Mouse (Mus musculus) stomach, postnatal 0 days (tissue): Measurements from ENCODE around the gene Ltc4s. TPM values are rescaled to one million over a fixed set of nuclear protein-coding genes. Genes with fewer than 3 reads are reported as not detected.

ENCODE experiments used
- ATAC-seq: fragments of 200-750 bp; cut with Nextera tagmentation; 2 replicates; pipeline ENCODE4 v1.8.0; 2017; ENCODE audit not compliant: low FRiP score, low TSS enrichment
- DNase-seq: peaks from one replicate; pipeline ENCODE4 v3.0.0-alpha.2; 2016; ENCODE audit warnings: low spot score
- H3K27ac ChIP-seq: fragments of 300-500 bp; sonication (generic); replicated peaks from 2 replicates; pipeline ENCODE4 v1.5.1; 2014; ENCODE audit warnings: mild to moderate bottlenecking, control low read depth
- H3K27me3 ChIP-seq: fragments of 300-500 bp; sonication (generic); 2 replicates; pipeline ENCODE4 v1.6.1; 2014; ENCODE audit warnings: low read length; ENCODE audit not compliant: control insufficient read depth, insufficient read depth
- H3K36me3 ChIP-seq: fragments of 300-500 bp; sonication (generic); 2 replicates; pipeline ENCODE4 v1.6.1; 2014; ENCODE audit warnings: low read length, mixed read lengths; ENCODE audit not compliant: control insufficient read depth, insufficient read depth
- H3K4me1 ChIP-seq: fragments of 300-500 bp; sonication (generic); replicated peaks from 2 replicates; pipeline ENCODE4 v1.6.1; 2014; ENCODE audit warnings: antibody characterized with exemption; ENCODE audit not compliant: control insufficient read depth, insufficient read depth
- H3K4me2 ChIP-seq: fragments of 300-500 bp; sonication (generic); replicated peaks from 2 replicates; pipeline ENCODE4 v1.6.1; 2014; ENCODE audit warnings: low read depth, mild to moderate bottlenecking, control low read depth, moderate library complexity
- H3K4me3 ChIP-seq: fragments of 300-500 bp; sonication (generic); 2 replicates; pipeline ENCODE4 v1.5.1; 2014; ENCODE audit warnings: low read depth, low read length, control low read depth
- H3K9ac ChIP-seq: fragments of 300-500 bp; sonication (generic); 2 replicates; pipeline ENCODE4 v1.6.1; 2014; ENCODE audit warnings: mild to moderate bottlenecking, low read length, control low read depth, mixed read lengths
- H3K9me3 ChIP-seq: fragments of 300-500 bp; sonication (generic); 2 replicates; pipeline ENCODE4 v1.6.1; 2016; ENCODE audit warnings: low read length; ENCODE audit not compliant: control insufficient read depth
- CTCF ChIP-seq: IDR thresholded peaks from 2 replicates; pipeline ENCODE4 v1.5.1; 2016; ENCODE audit warnings: antibody characterized with exemption, low read depth, mild to moderate bottlenecking, moderate library complexity
- EP300 ChIP-seq: optimal IDR thresholded peaks from 2 replicates; pipeline ENCODE3; 2016; ENCODE audit warnings: antibody characterized with exemption
- WGBS: fragments of 180-500 bp; shearing (Covaris S2); extraction: QIAGEN DNeasy Blood & Tissue Kit; methylation state at CpG from one replicate; pipeline ENCODE4 v1.1.7; 2014; 5-methylcytosine and 5-hydroxymethylcytosine counted together
- polyA plus RNA-seq: library from polyadenylated mRNA; unstranded; fragments of >200 nt; fragmentation: Nextera tagmentation; extraction: Ambion mirVana; gene quantifications from 2 replicates; pipeline ENCODE4 v1.2.1, GENCODE M21; 2015

The Ltc4s gene
- polyA plus RNA-seq, 1 experiment from 2014 or later = 13.2 TPM

- ATAC-seq (no peak), DNase-seq (no peak)
- no peak for TF ChIP-seq CTCF
- TF ChIP-seq EP300 = no peak
- Histone ChIP-seq H3K36me3 (peaks cover 20% of the 10 kb centered on the region), H3K9me3 (no peaks in the 10 kb centered on the region), H3K4me2 (no peak overlapping the region), H3K27me3 (no peaks in the 10 kb centered on the region), H3K27ac (no peak overlapping the region), H3K4me1 (no peaks in the 10 kb centered on the region), H3K4me3 (no peak overlapping the region), H3K9ac (no peak overlapping the region)
- 76% methylated on average over 7 of the region's 7 CpGs for WGBS
Measured at GRCm38 (mm10) chr11:50256615-50257014, 18.2 kb upstream of the Ltc4s start.

- H3K9ac ChIP-seq = no peak overlapping the region
- H3K4me2 ChIP-seq = no peak overlapping the region
- no peak for DNase-seq
- 71% methylated on average over 12 of the region's 12 CpGs for WGBS
- ATAC-seq = no peak
- no peaks in the 10 kb centered on the region for H3K9me3 ChIP-seq
- no peak overlapping the region for H3K27ac ChIP-seq
- no peaks in the 10 kb centered on the region for H3K4me1 ChIP-seq
- peaks cover 10% of the 10 kb centered on the region; the same call in 1 of the 2 replicates for H3K36me3 ChIP-seq
- no peak overlapping the region for H3K4me3 ChIP-seq
- TF ChIP-seq CTCF (no peak), EP300 (no peak)
- no peaks in the 10 kb centered on the region for H3K27me3 ChIP-seq
Measured at GRCm38 (mm10) chr11:50254010-50254580, 15.7 kb upstream of the Ltc4s start.

GRCm38 (mm10) chr11:50253393-50253792, 15.0 kb upstream of the Ltc4s start:
- no peak overlapping the region for H3K4me2 ChIP-seq
- H3K27me3 ChIP-seq = no peaks in the 10 kb centered on the region
- H3K27ac ChIP-seq = no peak overlapping the region
- H3K4me1 ChIP-seq = no peaks in the 10 kb centered on the region
- H3K4me3 ChIP-seq = no peak overlapping the region
- H3K36me3 ChIP-seq = peaks cover 8% of the 10 kb centered on the region; the same call in 1 of the 2 replicates
- ATAC-seq (0 out of 2 replicates have a peak, but pooled peaks have one; percentile 15), DNase-seq (no peak)
- 50% methylated on average over 1 of the region's 1 CpGs for WGBS
- no peaks in the 10 kb centered on the region for H3K9me3 ChIP-seq
- no peak for TF ChIP-seq EP300
- TF ChIP-seq CTCF = no peak
- H3K9ac ChIP-seq = no peak overlapping the region

- H3K4me2 ChIP-seq = no peak overlapping the region
- no peaks in the 10 kb centered on the region for H3K4me1 ChIP-seq
- DNase-seq (no peak), ATAC-seq (no peak)
- H3K4me3 ChIP-seq = no peak overlapping the region
- peaks cover 1% of the 10 kb centered on the region; the same call in 1 of the 2 replicates for H3K36me3 ChIP-seq
- 54% methylated on average over 11 of the region's 11 CpGs for WGBS
- no peaks in the 10 kb centered on the region for H3K27me3 ChIP-seq
- H3K9ac ChIP-seq = no peak overlapping the region
- no peaks in the 10 kb centered on the region for H3K9me3 ChIP-seq
- no peak overlapping the region for H3K27ac ChIP-seq
- TF ChIP-seq EP300 (no peak), CTCF (no peak)
Measured at GRCm38 (mm10) chr11:50252684-50253265, 14.4 kb upstream of the Ltc4s start.

- Histone ChIP-seq H3K4me2 (no peak overlapping the region), H3K36me3 (no peaks in the 10 kb centered on the region; the same call in 1 of the 2 replicates), H3K27ac (no peak overlapping the region), H3K9ac (no peak overlapping the region), H3K9me3 (no peaks in the 10 kb centered on the region), H3K27me3 (no peaks in the 10 kb centered on the region), H3K4me1 (no peaks in the 10 kb centered on the region), H3K4me3 (no peak overlapping the region)
- DNase-seq (no peak), ATAC-seq (no peak)
- 44% methylated on average over 3 of the region's 3 CpGs for WGBS
- TF ChIP-seq CTCF (no peak), EP300 (no peak)
Measured at GRCm38 (mm10) chr11:50252166-50252565, 13.8 kb upstream of the Ltc4s start.

- Histone ChIP-seq H3K9me3 (no peaks in the 10 kb centered on the region), H3K4me1 (no peaks in the 10 kb centered on the region), H3K9ac (no peak overlapping the region), H3K4me2 (no peak overlapping the region), H3K27me3 (no peaks in the 10 kb centered on the region), H3K4me3 (no peak overlapping the region), H3K36me3 (no peaks in the 10 kb centered on the region), H3K27ac (no peak overlapping the region)
- ATAC-seq (no peak), DNase-seq (no peak)
- TF ChIP-seq CTCF = no peak
- WGBS = 72% methylated on average over 7 of the region's 7 CpGs
Measured at GRCm38 (mm10) chr11:50248473-50249171, 10.2 kb upstream of the Ltc4s start.
